Comparison of ENCODE assay signal across 24 mouse cellular contexts in the genomic region with DNA sequence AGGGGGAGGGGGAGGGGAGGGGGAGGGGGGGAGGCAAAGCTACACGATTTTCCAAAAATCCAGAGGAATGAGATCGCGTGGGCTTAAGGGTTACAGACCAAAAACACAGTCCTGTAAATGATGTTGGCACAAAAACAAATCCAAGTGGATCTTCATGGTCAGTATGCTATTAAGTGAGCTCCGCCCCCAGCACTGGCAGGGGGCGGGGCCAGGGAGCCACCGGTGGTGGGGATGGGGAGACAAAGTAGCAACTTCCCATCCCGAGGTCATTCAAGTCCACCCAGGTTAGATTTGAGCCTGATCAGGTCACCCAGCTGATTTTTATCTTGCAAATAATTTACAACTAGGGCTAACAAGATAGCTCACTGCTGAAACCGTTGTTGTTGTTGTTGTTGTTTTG. TPM values are rescaled to one million over a fixed set of nuclear protein-coding genes. Genes with fewer than 3 reads are reported as not detected.
DNase-seq lines count a peak whose midpoint lies in the region; ATAC-seq and TF ChIP-seq lines count a peak whose summit lies in the region.
"Had no signal": no experiment of that assay in that cellular context is flagged by ENCODE, and none has a peak within 500 bp of the region (broad histone marks: within the 10 kb centered on the region; RNA-seq: fewer than 3 reads in every experiment).

No protein-coding gene starts in this region.

- WGBS in liver, adult 2 months, result 49% methylated on average over 8 of the region's 8 CpGs
- WGBS in liver, postnatal 0 days (ENCODE audit: insufficient replicate concordance), result 48% methylated on average over 8 of the region's 8 CpGs

- H3K9me3 ChIP-seq in liver, postnatal 0 days (ENCODE audit: low read length), result no peaks in the 10 kb centered on the region
- H3K9me3 ChIP-seq: embryonic facial prominence, embryonic 15.5 days; heart, embryonic 15.5 days; lung, embryonic 15.5 days; midbrain, embryonic 10.5 days; stomach, embryonic 15.5 days had no signal

- H3K4me2 ChIP-seq in liver, postnatal 0 days (ENCODE audit: low read depth, low read length), result no peak overlapping the region
- H3K4me2 ChIP-seq: embryonic facial prominence, embryonic 15.5 days; heart, embryonic 15.5 days; hindbrain, embryonic 14.5 days; lung, embryonic 15.5 days; stomach, embryonic 15.5 days had no signal

- no peak for TF ChIP-seq CTCF in liver, adult 2 months (IDR thresholded peaks at IDR 0.05; ENCODE audit: low read depth, low read length)
- TF ChIP-seq CTCF in liver, postnatal 0 days (IDR thresholded peaks at IDR 0.05; ENCODE audit: low read depth), result no peak

- H3K9ac ChIP-seq in liver, adult 2 months (ENCODE audit: low read depth, low read length), result no peak overlapping the region
- H3K9ac ChIP-seq in liver, postnatal 0 days (replicated peaks), result no peak overlapping the region
- H3K9ac ChIP-seq: embryonic facial prominence, embryonic 15.5 days; heart, embryonic 15.5 days; hindbrain, embryonic 14.5 days; liver, embryonic 14.5 days; lung, embryonic 15.5 days; stomach, embryonic 15.5 days had no signal

- H3K4me1 ChIP-seq in liver, adult 2 months (ENCODE audit: control insufficient read depth, insufficient read depth, low read length), result peaks cover 5% of the 10 kb centered on the region
- peaks cover 3% of the 10 kb centered on the region; the same call in 1 of the 2 replicates for H3K4me1 ChIP-seq in liver, postnatal 0 days (ENCODE audit: insufficient read depth)

- no peaks in the 10 kb centered on the region for H3K27me3 ChIP-seq in liver, adult 2 months (ENCODE audit: control insufficient read depth, insufficient read depth, low read length)
- H3K27me3 ChIP-seq in liver, postnatal 0 days (ENCODE audit: insufficient read depth, low read length), result no peaks in the 10 kb centered on the region
- H3K27me3 ChIP-seq: embryonic facial prominence, embryonic 15.5 days; heart, embryonic 15.5 days; lung, embryonic 15.5 days; stomach, embryonic 15.5 days had no signal

- no peaks in the 10 kb centered on the region for H3K79me2 ChIP-seq in liver, adult 2 months (ENCODE audit: control insufficient read depth, insufficient read depth, low read length)

- no peak for ATAC-seq in liver, postnatal 0 days
- ATAC-seq: forebrain, embryonic 14.5 days; inflammation-experienced regulatory T-cells, adult 6 months had no signal

- peak; percentile 39 for DNase-seq in cerebellum, adult 9-10 months
- no peak for DNase-seq in cerebellum, adult 18-20 months
- DNase-seq in liver, adult 2 months (ENCODE audit: extremely low read depth, low read depth, low spot score), result peak; percentile 22
- DNase-seq in liver, postnatal 0 days, result no peak
- peak; percentile 41 for DNase-seq in R1 (ENCODE audit: low read depth, low spot score)
- DNase-seq in lung, postnatal 25 days (ENCODE audit: low spot score), result no peak
- DNase-seq in layer of hippocampus, adult 11-12 months (ENCODE audit: low spot score), result no peak
- DNase-seq: cerebellum, adult 11 months; gastrocnemius, adult 2 months; heart, postnatal 4 days; layer of hippocampus, adult 9-11 months; thymus, adult 2 months had no signal

- no peak for TF ChIP-seq POLR2A in liver, adult 2 months (IDR thresholded peaks at IDR 0.05; ENCODE audit: extremely low read depth, insufficient read depth, low read length)

- no peak overlapping the region for H3K27ac ChIP-seq in liver, adult 2 months (replicated peaks; ENCODE audit: insufficient read depth, low read depth, low read length)
- H3K27ac ChIP-seq in liver, postnatal 0 days (ENCODE audit: low read depth), result no peak overlapping the region
- H3K27ac ChIP-seq: embryonic facial prominence, embryonic 15.5 days; gastrocnemius, adult 2 months; heart, embryonic 15.5 days; hindbrain, embryonic 14.5 days; liver, embryonic 14.5 days; lung, embryonic 15.5 days; macrophage; stomach, embryonic 15.5 days had no signal

- no peak overlapping the region for H3K4me3 ChIP-seq in liver, adult 2 months (ENCODE audit: insufficient read depth, low read depth, low read length)
- no peak overlapping the region for H3K4me3 ChIP-seq in liver, postnatal 0 days (ENCODE audit: low read depth, low read length)
- H3K4me3 ChIP-seq: embryonic facial prominence, embryonic 15.5 days; gastrocnemius, adult 2 months; heart, embryonic 15.5 days; lung, embryonic 15.5 days; midbrain, embryonic 10.5 days; stomach, embryonic 15.5 days had no signal

- TF ChIP-seq EP300 in liver, postnatal 0 days (IDR thresholded peaks at IDR 0.05; ENCODE audit: low read depth), result no peak

- H3K36me3 ChIP-seq in liver, adult 2 months (ENCODE audit: control insufficient read depth, insufficient read depth, low read length), result no peaks in the 10 kb centered on the region
- H3K36me3 ChIP-seq in liver, postnatal 0 days (replicated peaks; ENCODE audit: insufficient read depth, low read length), result no peaks in the 10 kb centered on the region
- H3K36me3 ChIP-seq: embryonic facial prominence, embryonic 15.5 days; heart, embryonic 15.5 days; lung, embryonic 15.5 days; midbrain, embryonic 10.5 days; stomach, embryonic 15.5 days had no signal

RNA-seq across cellular contexts. Expression of gene Ccdc162, which starts 39.0 kb away (rescaled TPM):
- total RNA-seq in liver, adult 2 months (2014; rRNA removed), result 7.9 and 10.3 TPM in 2 replicates
- 6.0 and 7.1 TPM in 2 replicates for polyA plus RNA-seq in liver, adult 2 months (2012; rRNA removed)
- 0.36 and 0.62 TPM in 2 replicates for polyA plus RNA-seq in liver, postnatal 0 days (2015; fragmentation: Nextera tagmentation; extraction: Ambion mirVana)
- total RNA-seq: common myeloid progenitor, adult 5-6 weeks; MEL had no signal
- polyA plus RNA-seq: macrophage had no signal

Comparison
In these comparisons a context has a peak if more than half of its experiments do, and no peak if none do; other contexts are left out.
1. DNase-seq: peak in cerebellum, adult 9-10 months (single experiment), liver, adult 2 months (single experiment) and R1 (single experiment); none in cerebellum, adult 18-20 months (0 of 2), liver, postnatal 0 days (single experiment), lung, postnatal 25 days (single experiment) and layer of hippocampus, adult 11-12 months (single experiment).